Mouse (Mus musculus) forebrain, embryonic 10.5 days (tissue): ENCODE results near the gene H3f3b. TPM values are rescaled to one million over a fixed set of nuclear protein-coding genes. Genes with fewer than 3 reads are reported as not detected.

Experiments
- DNase-seq: peaks from one replicate; pipeline ENCODE4 v3.0.0-alpha.2; 2017; ENCODE audit warnings: low spot score; ENCODE audit errors: extremely low spot score
- H3K27ac ChIP-seq: fragments of 300-500 bp; sonication (generic); 2 replicates; pipeline ENCODE4 v1.5.1; 2016; ENCODE audit warnings: mild to moderate bottlenecking
- H3K27me3 ChIP-seq: fragments of 300-500 bp; sonication (generic); 2 replicates; pipeline ENCODE4 v1.6.1; 2016; ENCODE audit warnings: mild to moderate bottlenecking; ENCODE audit not compliant: poor library complexity, severe bottlenecking
- H3K36me3 ChIP-seq: fragments of 300-500 bp; sonication (generic); replicated peaks from 2 replicates; pipeline ENCODE4 v1.6.1; 2016; ENCODE audit warnings: mild to moderate bottlenecking, moderate library complexity
- H3K4me1 ChIP-seq: fragments of 300-500 bp; sonication (generic); 2 replicates; pipeline ENCODE4 v1.6.1; 2016
- H3K4me3 ChIP-seq: fragments of 300-500 bp; sonication (generic); 2 replicates; pipeline ENCODE4 v1.5.1; 2016; ENCODE audit warnings: mild to moderate bottlenecking, moderate library complexity
- H3K9me3 ChIP-seq: fragments of 300-500 bp; sonication (generic); 2 replicates; pipeline ENCODE4 v1.6.1; 2016; ENCODE audit warnings: mild to moderate bottlenecking, moderate library complexity
- WGBS: fragments of 180-500 bp; shearing (Covaris S2); methylation state at CpG from one replicate; pipeline ENCODE4 v1.1.7; 2016; 5-methylcytosine and 5-hydroxymethylcytosine counted together
- polyA plus RNA-seq: library from polyadenylated mRNA; unstranded; fragments of >200 nt; fragmentation: Nextera tagmentation; extraction: Ambion mirVana; gene quantifications from 2 replicates; pipeline ENCODE4 v1.2.1, GENCODE M21; 2016

The H3f3b gene
- polyA plus RNA-seq, 1 experiment from 2014 or later = 1,610 TPM

GRCm38 (mm10) chr11:116060596-116060995, 32.8 kb upstream of the H3f3b start:
- peaks cover 81% of the 10 kb centered on the region for H3K36me3 ChIP-seq
- 92% methylated on average over 9 of the region's 9 CpGs for WGBS

GRCm38 (mm10) chr11:116059691-116060025, 31.9 kb upstream of the H3f3b start:
- Histone ChIP-seq H3K27me3 (no peaks in the 10 kb centered on the region), H3K36me3 (peaks cover 90% of the 10 kb centered on the region)
- 97% methylated on average over 11 of the region's 11 CpGs for WGBS

More at GRCm38 (mm10) chr11:116060596-116060995, 32.8 kb upstream of the H3f3b start:
- H3K9me3 ChIP-seq = no peaks in the 10 kb centered on the region
- no peaks in the 10 kb centered on the region for H3K27me3 ChIP-seq
- DNase-seq = no peak
- H3K4me3 ChIP-seq = no peak overlapping the region
- peaks cover 20% of the 10 kb centered on the region for H3K4me1 ChIP-seq
- H3K27ac ChIP-seq = no peak overlapping the region

GRCm38 (mm10) chr11:116058868-116059690, 31.3 kb upstream of the H3f3b start:
- Histone ChIP-seq H3K27ac (no peak overlapping the region), H3K4me1 (peaks cover 13% of the 10 kb centered on the region), H3K4me3 (no peak overlapping the region), H3K27me3 (no peaks in the 10 kb centered on the region), H3K9me3 (no peaks in the 10 kb centered on the region), H3K36me3 (peaks cover 96% of the 10 kb centered on the region)
- DNase-seq = no peak
- 91% methylated on average over 17 of the region's 17 CpGs for WGBS

More at GRCm38 (mm10) chr11:116059691-116060025, 31.9 kb upstream of the H3f3b start:
- no peak for DNase-seq
- Histone ChIP-seq H3K4me1 (peaks cover 19% of the 10 kb centered on the region), H3K9me3 (no peaks in the 10 kb centered on the region), H3K4me3 (no peak overlapping the region), H3K27ac (no peak overlapping the region)

GRCm38 (mm10) chr11:116058022-116058614, 30.4 kb upstream of the H3f3b start:
- peaks cover 7% of the 10 kb centered on the region; the same call in 1 of the 2 replicates for H3K4me1 ChIP-seq
- no peak for DNase-seq
- whole genome bisulfite sequencing = 92% methylated on average over 12 of the region's 12 CpGs
- H3K9me3 ChIP-seq = no peaks in the 10 kb centered on the region
- peaks cover 100% of the 10 kb centered on the region for H3K36me3 ChIP-seq
- no peak overlapping the region for H3K27ac ChIP-seq
- no peak overlapping the region for H3K4me3 ChIP-seq
- H3K27me3 ChIP-seq = no peaks in the 10 kb centered on the region

GRCm38 (mm10) chr11:116057237-116057881, 29.6 kb upstream of the H3f3b start:
- Histone ChIP-seq H3K27me3 (no peaks in the 10 kb centered on the region), H3K9me3 (no peaks in the 10 kb centered on the region), H3K4me3 (no peak overlapping the region), H3K36me3 (peaks cover 100% of the 10 kb centered on the region), H3K4me1 (peaks cover 4% of the 10 kb centered on the region; the same call in 1 of the 2 replicates), H3K27ac (no peak overlapping the region)
- WGBS = 87% methylated on average over 4 of the region's 4 CpGs
- no peak for DNase-seq

GRCm38 (mm10) chr11:116055873-116056272, 28.1 kb upstream of the H3f3b start:
- no peaks in the 10 kb centered on the region for H3K4me1 ChIP-seq
- peaks cover 100% of the 10 kb centered on the region for H3K36me3 ChIP-seq
- no peaks in the 10 kb centered on the region for H3K9me3 ChIP-seq
- H3K27ac ChIP-seq = no peak overlapping the region
- no peaks in the 10 kb centered on the region for H3K27me3 ChIP-seq
- no peak overlapping the region for H3K4me3 ChIP-seq
- WGBS = 96% methylated on average over 11 of the region's 11 CpGs
- DNase-seq = no peak

- 94% methylated on average over 9 of the region's 9 CpGs for WGBS
- DNase-seq = no peak
- Histone ChIP-seq H3K27ac (no peak overlapping the region), H3K9me3 (peaks cover 5% of the 10 kb centered on the region; the same call in 1 of the 2 replicates), H3K4me1 (no peaks in the 10 kb centered on the region), H3K27me3 (no peaks in the 10 kb centered on the region), H3K4me3 (no peak overlapping the region), H3K36me3 (peaks cover 100% of the 10 kb centered on the region)
Observed at GRCm38 (mm10) chr11:116053510-116054229, 25.9 kb upstream of the H3f3b start.

GRCm38 (mm10) chr11:116050196-116050595, 22.4 kb upstream of the H3f3b start:
- Histone ChIP-seq H3K27me3 (no peaks in the 10 kb centered on the region), H3K4me1 (no peaks in the 10 kb centered on the region), H3K9me3 (peaks cover 5% of the 10 kb centered on the region; the same call in 1 of the 2 replicates), H3K27ac (no peak overlapping the region), H3K36me3 (peaks cover 100% of the 10 kb centered on the region), H3K4me3 (no peak overlapping the region)
- 91% methylated on average over 4 of the region's 4 CpGs for WGBS
- no peak for DNase-seq

- peaks cover 100% of the 10 kb centered on the region for H3K36me3 ChIP-seq
- H3K9me3 ChIP-seq = peaks cover 5% of the 10 kb centered on the region; the same call in 1 of the 2 replicates
- H3K27ac ChIP-seq = no peak overlapping the region
- no peak overlapping the region for H3K4me3 ChIP-seq
- H3K27me3 ChIP-seq = no peaks in the 10 kb centered on the region
- 88% methylated on average over 2 of the region's 2 CpGs for WGBS
- no peak for DNase-seq
- H3K4me1 ChIP-seq = no peaks in the 10 kb centered on the region
Observed at GRCm38 (mm10) chr11:116049610-116050009, 21.8 kb upstream of the H3f3b start.

GRCm38 (mm10) chr11:116045173-116045572, 17.4 kb upstream of the H3f3b start:
- Histone ChIP-seq H3K9me3 (peaks cover 9% of the 10 kb centered on the region; the same call in 1 of the 2 replicates), H3K27ac (no peak overlapping the region), H3K36me3 (peaks cover 99% of the 10 kb centered on the region), H3K4me3 (no peak overlapping the region), H3K4me1 (no peaks in the 10 kb centered on the region), H3K27me3 (no peaks in the 10 kb centered on the region)
- WGBS = 94% methylated on average over 6 of the region's 6 CpGs
- no peak for DNase-seq

GRCm38 (mm10) chr11:116043286-116043685, 15.5 kb upstream of the H3f3b start:
- no peak for DNase-seq
- Histone ChIP-seq H3K27me3 (no peaks in the 10 kb centered on the region), H3K4me3 (no peak overlapping the region), H3K36me3 (peaks cover 99% of the 10 kb centered on the region), H3K4me1 (no peaks in the 10 kb centered on the region), H3K9me3 (peaks cover 4% of the 10 kb centered on the region; the same call in 1 of the 2 replicates), H3K27ac (no peak overlapping the region)
- 97% methylated on average over 1 of the region's 1 CpGs for WGBS

GRCm38 (mm10) chr11:116042372-116043138, 14.8 kb upstream of the H3f3b start:
- peaks cover 4% of the 10 kb centered on the region; the same call in 1 of the 2 replicates for H3K9me3 ChIP-seq
- WGBS = 87% methylated on average over 5 of the region's 5 CpGs
- H3K4me3 ChIP-seq = no peak overlapping the region
- DNase-seq = no peak
- H3K36me3 ChIP-seq = peaks cover 99% of the 10 kb centered on the region
- no peak overlapping the region for H3K27ac ChIP-seq
- no peaks in the 10 kb centered on the region for H3K27me3 ChIP-seq
- H3K4me1 ChIP-seq = no peaks in the 10 kb centered on the region
